Mouse (Mus musculus) ES-E14 (cell line): ENCODE measurements around the gene Fkbp5.

Experiments
- HCFC1 ChIP-seq: IDR thresholded peaks from 2 replicates; pipeline ENCODE4 v1.6.1; 2012; ENCODE audit warnings: low read length, inconsistent platforms, borderline replicate concordance; ENCODE audit not compliant: insufficient read depth
- MAFK ChIP-seq: IDR thresholded peaks from 2 replicates; pipeline ENCODE4 v1.6.1; 2014; ENCODE audit warnings: mild to moderate bottlenecking, low read depth, low read length, inconsistent platforms; ENCODE audit not compliant: insufficient read depth
- ZC3H11A ChIP-seq: IDR thresholded peaks from 2 replicates; pipeline ENCODE4 v1.6.1; 2012; ENCODE audit warnings: low read depth, mild to moderate bottlenecking, inconsistent platforms, low read length, borderline replicate concordance

GRCm38 (mm10) chr17:28420229-28421051 is 96.9 kb downstream of the Fkbp5 start:
- TF ChIP-seq ZC3H11A (no peak), HCFC1 (no peak), MAFK (no peak)
